Mouse (Mus musculus) E14TG2a.4 (cell line): ENCODE data around the gene Rab19.

Experiments used
- CTCF ChIP-seq: conservative IDR thresholded peaks from 2 replicates; pipeline ENCODE4 v1.5.1; 2014; ENCODE audit warnings: low read length
- POU5F1 ChIP-seq: IDR thresholded peaks from 2 replicates; pipeline ENCODE4 v1.6.1; 2014; ENCODE audit warnings: low read length, borderline replicate concordance

DNA sequence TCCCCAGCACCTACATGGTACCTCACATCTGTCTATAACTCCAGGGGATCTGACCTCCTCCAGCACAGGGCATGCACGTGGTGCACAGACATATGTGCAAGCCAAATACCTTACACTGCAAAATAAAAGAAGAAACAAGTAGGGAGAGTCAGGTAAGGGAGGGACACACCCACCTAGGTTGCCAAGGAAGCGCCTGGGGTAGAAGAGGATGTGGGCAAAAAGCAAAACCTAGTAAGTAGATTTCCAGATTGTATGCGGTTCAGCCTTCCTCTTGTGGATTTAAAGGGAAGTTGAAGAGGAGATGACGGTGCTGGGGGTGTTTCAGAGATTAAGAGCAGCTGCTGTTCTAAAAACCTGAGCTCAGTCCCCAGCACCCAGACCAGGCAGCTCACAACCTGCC, 1.8 kb upstream of the Rab19 start:
- TF ChIP-seq CTCF (no peak), POU5F1 (no peak)
